Mouse (Mus musculus): ENCODE data around the gene Hist1h4h. TPM values are rescaled to one million over a fixed set of nuclear protein-coding genes. Genes with fewer than 3 reads are reported as not detected.

The Hist1h4h gene
- polyA plus RNA-seq, 1 experiment from 2014 or later: 35.3 TPM

Small RNA genes within 50 kb of the gene (microRNA-seq; reads per million reads assigned to microRNA genes)
- gene Gm44297: not detected
- not detected for gene Gm44359
- gene Gm44394: not detected
- gene n-TStga1: not detected

Other genes with a start within 250 kb of the Hist1h4h start
- gene Zfp322a, start 161.8 kb upstream of the Hist1h4h start, polyA plus RNA-seq (2015; fragmentation: Nextera tagmentation; extraction: Ambion mirVana): 19.6 and 25.9 TPM in 2 replicates
- 7.0 and 8.6 TPM in 2 replicates for gene Abt1, start 107.2 kb upstream of the Hist1h4h start, polyA plus RNA-seq (2015; fragmentation: Nextera tagmentation; extraction: Ambion mirVana)
- not detected in 2 replicates for gene Btn1a1, start 65.1 kb upstream of the Hist1h4h start, polyA plus RNA-seq (2015; fragmentation: Nextera tagmentation; extraction: Ambion mirVana)
- gene Btn2a2, start 42.2 kb upstream of the Hist1h4h start, polyA plus RNA-seq (2015; fragmentation: Nextera tagmentation; extraction: Ambion mirVana): not detected in 2 replicates
- 1.5 and 3.4 TPM in 2 replicates for gene Hist1h2af, start 2.9 kb downstream of the Hist1h4h start, polyA plus RNA-seq (2015; fragmentation: Nextera tagmentation; extraction: Ambion mirVana)
- 1.7 and 2.1 TPM in 2 replicates for gene Hist1h3g, start 4.4 kb downstream of the Hist1h4h start, polyA plus RNA-seq (2015; fragmentation: Nextera tagmentation; extraction: Ambion mirVana)
- gene Hist1h2bh, start 12.3 kb downstream of the Hist1h4h start, polyA plus RNA-seq (2015; fragmentation: Nextera tagmentation; extraction: Ambion mirVana): 0.54 and 0.58 TPM in 2 replicates
- gene Hist1h3f, start 13.0 kb downstream of the Hist1h4h start, polyA plus RNA-seq (2015; fragmentation: Nextera tagmentation; extraction: Ambion mirVana): 0.28 and 0.43 TPM in 2 replicates
- gene Hist1h4f, start 20.6 kb downstream of the Hist1h4h start, polyA plus RNA-seq (2015; fragmentation: Nextera tagmentation; extraction: Ambion mirVana): not detected in 2 replicates
- 0.58 and 0.60 TPM in 2 replicates for gene Hist1h1d, start 22.2 kb downstream of the Hist1h4h start, polyA plus RNA-seq (2015; fragmentation: Nextera tagmentation; extraction: Ambion mirVana)
- gene Hist1h3e, start 31.3 kb downstream of the Hist1h4h start, polyA plus RNA-seq (2015; fragmentation: Nextera tagmentation; extraction: Ambion mirVana): 1.8 and 2.0 TPM in 2 replicates
- gene Hist1h2ae, start 40.2 kb downstream of the Hist1h4h start, polyA plus RNA-seq (2015; fragmentation: Nextera tagmentation; extraction: Ambion mirVana): 14.0 and 18.1 TPM in 2 replicates
- 10.7 and 21.8 TPM in 2 replicates for gene Hist1h2bg, start 40.3 kb downstream of the Hist1h4h start, polyA plus RNA-seq (2015; fragmentation: Nextera tagmentation; extraction: Ambion mirVana)
- gene Hist1h2bf, start 43.1 kb downstream of the Hist1h4h start, polyA plus RNA-seq (2015; fragmentation: Nextera tagmentation; extraction: Ambion mirVana): 1.5 and 2.6 TPM in 2 replicates
- gene Hist1h2ad, start 43.3 kb downstream of the Hist1h4h start, polyA plus RNA-seq (2015; fragmentation: Nextera tagmentation; extraction: Ambion mirVana): 1.7 and 1.9 TPM in 2 replicates
- 2.9 and 3.4 TPM in 2 replicates for gene Hist1h3d, start 44.7 kb downstream of the Hist1h4h start, polyA plus RNA-seq (2015; fragmentation: Nextera tagmentation; extraction: Ambion mirVana)
- 24.3 and 29.2 TPM in 2 replicates for gene Hist1h4d, start 50.5 kb downstream of the Hist1h4h start, polyA plus RNA-seq (2015; fragmentation: Nextera tagmentation; extraction: Ambion mirVana)
- 1.1 and 1.4 TPM in 2 replicates for gene Hist1h2be, start 90.1 kb downstream of the Hist1h4h start, polyA plus RNA-seq (2015; fragmentation: Nextera tagmentation; extraction: Ambion mirVana)
- gene Hist1h1e, start 91.5 kb downstream of the Hist1h4h start, polyA plus RNA-seq (2015; fragmentation: Nextera tagmentation; extraction: Ambion mirVana): 5.4 and 5.8 TPM in 2 replicates
- 1.00 and 1.2 TPM in 2 replicates for gene Hist1h2ac, start 152.9 kb downstream of the Hist1h4h start, polyA plus RNA-seq (2015; fragmentation: Nextera tagmentation; extraction: Ambion mirVana)
- gene Hist1h2bc, start 153.1 kb downstream of the Hist1h4h start, polyA plus RNA-seq (2015; fragmentation: Nextera tagmentation; extraction: Ambion mirVana): 161 and 192 TPM in 2 replicates
- not detected in 2 replicates for gene Hist1h1t, start 164.8 kb downstream of the Hist1h4h start, polyA plus RNA-seq (2015; fragmentation: Nextera tagmentation; extraction: Ambion mirVana)
- 1.8 TPM in 2 replicates for gene Hist1h4c, start 167.4 kb downstream of the Hist1h4h start, polyA plus RNA-seq (2015; fragmentation: Nextera tagmentation; extraction: Ambion mirVana)
- gene Hfe, start 179.8 kb downstream of the Hist1h4h start, polyA plus RNA-seq (2015; fragmentation: Nextera tagmentation; extraction: Ambion mirVana): 8.0 and 9.7 TPM in 2 replicates
- 125 and 175 TPM in 2 replicates for gene Hist1h1c, start 207.8 kb downstream of the Hist1h4h start, polyA plus RNA-seq (2015; fragmentation: Nextera tagmentation; extraction: Ambion mirVana)
- 0.41 and 0.98 TPM in 2 replicates for gene Hist1h3c, start 214.6 kb downstream of the Hist1h4h start, polyA plus RNA-seq (2015; fragmentation: Nextera tagmentation; extraction: Ambion mirVana)
- gene Hist1h2bb, start 215.7 kb downstream of the Hist1h4h start, polyA plus RNA-seq (2015; fragmentation: Nextera tagmentation; extraction: Ambion mirVana): 0.82 and 1.2 TPM in 2 replicates
- 3.7 and 8.0 TPM in 2 replicates for gene Hist1h2ab, start 220.1 kb downstream of the Hist1h4h start, polyA plus RNA-seq (2015; fragmentation: Nextera tagmentation; extraction: Ambion mirVana)
- gene Hist1h3b, start 221.2 kb downstream of the Hist1h4h start, polyA plus RNA-seq (2015; fragmentation: Nextera tagmentation; extraction: Ambion mirVana): 2.0 and 2.8 TPM in 2 replicates
- gene Hist1h4b, start 226.0 kb downstream of the Hist1h4h start, polyA plus RNA-seq (2015; fragmentation: Nextera tagmentation; extraction: Ambion mirVana): 1.3 TPM in 1 of 2 replicates, not detected in the other
- 0.33 TPM in 1 of 2 replicates, not detected in the other for gene Hist1h4a, start 230.2 kb downstream of the Hist1h4h start, polyA plus RNA-seq (2015; fragmentation: Nextera tagmentation; extraction: Ambion mirVana)
- gene Hist1h3a, start 231.3 kb downstream of the Hist1h4h start, polyA plus RNA-seq (2015; fragmentation: Nextera tagmentation; extraction: Ambion mirVana): 1.9 and 2.7 TPM in 2 replicates
- 0.59 and 0.82 TPM in 2 replicates for gene Hist1h1a, start 232.6 kb downstream of the Hist1h4h start, polyA plus RNA-seq (2015; fragmentation: Nextera tagmentation; extraction: Ambion mirVana)
- gene Trim38, start 238.9 kb downstream of the Hist1h4h start, polyA plus RNA-seq (2015; fragmentation: Nextera tagmentation; extraction: Ambion mirVana): 0.19 and 0.30 TPM in 2 replicates

Measured in urinary bladder, postnatal 0 days (tissue).